Mouse (Mus musculus): ENCODE data around the gene Elp5. TPM values are rescaled to one million over a fixed set of nuclear protein-coding genes. Genes with fewer than 3 reads are reported as not detected.

The Elp5 gene
- polyA plus RNA-seq, 1 experiment from 2014 or later, result 144 TPM

DNA sequence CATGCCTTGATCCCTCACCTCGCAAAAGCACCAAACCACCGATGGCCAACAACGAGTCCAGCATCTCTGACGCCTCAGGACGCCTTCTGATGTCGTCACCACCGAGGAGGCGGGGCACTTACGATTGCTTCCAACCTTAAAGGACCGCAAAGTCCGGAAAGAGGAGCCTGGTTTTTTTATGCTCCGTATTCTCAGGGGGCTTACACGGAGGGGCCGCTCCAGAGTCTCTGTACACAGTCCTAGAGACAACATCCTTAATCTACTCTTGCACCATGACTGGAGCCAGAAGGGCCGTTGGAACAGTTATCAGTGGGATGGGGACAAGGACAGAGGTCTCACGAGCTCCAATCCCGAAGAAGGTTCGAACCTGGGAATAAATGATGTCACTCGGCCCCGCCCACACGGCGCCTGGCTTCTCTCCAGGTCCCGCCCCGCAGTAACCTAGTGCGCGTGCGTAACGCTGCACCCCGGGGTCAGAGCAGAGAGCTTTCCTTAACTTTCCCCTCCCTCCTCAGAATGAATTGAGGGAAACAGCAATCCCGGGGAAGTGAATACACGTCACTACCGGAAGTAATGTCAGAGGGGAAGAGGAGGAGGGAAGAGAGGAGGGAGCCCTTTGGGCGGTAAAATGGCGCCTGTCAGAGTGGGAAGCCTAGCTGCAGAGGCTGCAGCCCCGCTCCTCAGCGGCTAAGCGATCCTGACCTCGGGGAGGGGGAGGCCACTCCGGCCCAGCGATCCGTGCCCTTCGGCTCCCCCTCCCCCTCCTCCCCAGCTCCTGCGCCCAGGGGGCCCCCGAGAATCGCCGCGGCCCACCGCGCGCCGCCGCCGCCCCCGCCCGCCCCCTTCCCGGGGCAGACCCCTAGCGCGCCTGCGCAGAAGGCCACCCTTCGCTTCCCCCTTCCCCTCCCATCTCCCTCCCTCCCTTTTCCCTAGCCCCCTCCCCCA, 1.8 kb downstream of the Elp5 start:
- H3K9ac ChIP-seq (ENCODE audit: low read length), result peak overlapping the region; percentile 91
- peak; percentile 99 for DNase-seq (ENCODE audit: low spot score)
- peaks cover 3% of the 10 kb centered on the region for H3K36me3 ChIP-seq (ENCODE audit: control insufficient read depth, insufficient read depth, low read length)
- peaks cover 16% of the 10 kb centered on the region for H3K4me1 ChIP-seq (replicated peaks; ENCODE audit: control insufficient read depth, insufficient read depth, low read length)
- H3K9me3 ChIP-seq (ENCODE audit: control insufficient read depth, low read length), result no peaks in the 10 kb centered on the region
- WGBS, result under 1% methylated on average over 50 of the region's 60 CpGs
- H3K4me3 ChIP-seq (ENCODE audit: low read depth, low read length), result peak overlapping the region; percentile 89
- peak; percentile 93 for ATAC-seq (replicated peaks; ENCODE audit: low FRiP score)
- peak overlapping the region; percentile 99 for H3K27ac ChIP-seq (ENCODE audit: low read depth, low read length)
- no peaks in the 10 kb centered on the region for H3K27me3 ChIP-seq (ENCODE audit: control insufficient read depth, insufficient read depth, low read length)
- H3K4me2 ChIP-seq (ENCODE audit: low read depth, low read length, severe bottlenecking), result peak overlapping the region; percentile 93

DNA sequence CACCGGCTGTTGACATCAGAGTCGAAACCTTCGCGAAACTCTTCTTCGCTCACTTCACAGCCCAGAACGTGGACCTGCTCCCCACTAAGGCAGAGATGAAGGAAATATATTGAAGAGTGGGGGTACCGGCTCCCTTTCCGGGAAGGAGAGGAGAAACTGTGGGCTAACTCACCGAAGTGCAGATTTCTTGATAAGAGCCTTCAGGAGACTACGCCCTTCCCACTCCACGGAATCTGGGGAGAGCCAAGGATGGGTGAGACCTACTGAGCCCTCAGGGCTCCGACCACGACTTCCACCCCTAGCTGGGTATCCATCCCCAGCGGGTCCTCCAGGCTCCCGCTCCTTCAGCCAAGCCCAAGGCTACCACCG, 2.5 kb downstream of the Elp5 start:
- no peak for DNase-seq (ENCODE audit: low spot score)
- H3K27ac ChIP-seq (ENCODE audit: low read depth, low read length), result peak overlapping the region; percentile 99
- H3K4me2 ChIP-seq (ENCODE audit: low read depth, low read length, severe bottlenecking), result peak overlapping the region; percentile 93
- ATAC-seq (replicated peaks; ENCODE audit: low FRiP score), result no peak
- H3K9ac ChIP-seq (ENCODE audit: low read length), result peak overlapping the region; percentile 91
- peak overlapping the region; percentile 89 for H3K4me3 ChIP-seq (ENCODE audit: low read depth, low read length)
- no peaks in the 10 kb centered on the region for H3K9me3 ChIP-seq (ENCODE audit: control insufficient read depth, low read length)
- H3K36me3 ChIP-seq (ENCODE audit: control insufficient read depth, insufficient read depth, low read length), result peaks cover 5% of the 10 kb centered on the region
- H3K4me1 ChIP-seq (replicated peaks; ENCODE audit: control insufficient read depth, insufficient read depth, low read length), result peaks cover 16% of the 10 kb centered on the region
- H3K27me3 ChIP-seq (ENCODE audit: control insufficient read depth, insufficient read depth, low read length), result no peaks in the 10 kb centered on the region
- 5% methylated on average over 16 of the region's 16 CpGs for WGBS

DNA sequence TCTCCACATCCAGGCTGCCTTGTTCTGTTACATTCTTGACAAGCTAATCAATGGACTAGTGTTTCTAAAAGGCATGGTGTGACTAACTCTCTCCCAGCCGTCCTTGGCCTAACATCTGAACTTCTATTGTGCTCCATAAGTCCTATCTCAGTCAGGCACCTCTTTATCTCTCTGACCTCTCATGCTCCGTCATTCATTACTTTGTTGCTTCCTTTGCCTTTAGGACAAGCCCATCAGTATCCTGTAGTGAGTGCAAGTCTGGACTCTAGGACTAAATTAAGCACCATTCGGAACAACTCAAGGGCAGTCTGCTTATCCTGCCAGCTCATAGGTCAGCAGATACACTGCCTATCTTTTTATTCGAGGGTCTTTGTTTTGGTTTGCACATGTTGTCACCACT, 6.0 kb downstream of the Elp5 start:
- H3K9me3 ChIP-seq (ENCODE audit: control insufficient read depth, low read length), result no peaks in the 10 kb centered on the region
- peaks cover 7% of the 10 kb centered on the region for H3K36me3 ChIP-seq (ENCODE audit: control insufficient read depth, insufficient read depth, low read length)
- WGBS, result 89% methylated on average over 4 of the region's 4 CpGs
- no peaks in the 10 kb centered on the region for H3K27me3 ChIP-seq (ENCODE audit: control insufficient read depth, insufficient read depth, low read length)
- no peak for DNase-seq (ENCODE audit: low spot score)
- ATAC-seq (replicated peaks; ENCODE audit: low FRiP score), result no peak
- no peak overlapping the region for H3K4me3 ChIP-seq (ENCODE audit: low read depth, low read length)
- H3K9ac ChIP-seq (ENCODE audit: low read length), result no peak overlapping the region
- no peak overlapping the region for H3K27ac ChIP-seq (ENCODE audit: low read depth, low read length)
- H3K4me2 ChIP-seq (ENCODE audit: low read depth, low read length, severe bottlenecking), result no peak overlapping the region
- peaks cover 3% of the 10 kb centered on the region; the same call in 1 of the 2 replicates for H3K4me1 ChIP-seq (replicated peaks; ENCODE audit: control insufficient read depth, insufficient read depth, low read length)

GRCm38 (mm10) chr11:69974907-69975306, 7.4 kb downstream of the Elp5 start:
- H3K4me2 ChIP-seq (ENCODE audit: low read depth, low read length, severe bottlenecking), result no peak overlapping the region
- H3K9me3 ChIP-seq (ENCODE audit: control insufficient read depth, low read length), result no peaks in the 10 kb centered on the region
- peaks cover 3% of the 10 kb centered on the region; the same call in 1 of the 2 replicates for H3K4me1 ChIP-seq (replicated peaks; ENCODE audit: control insufficient read depth, insufficient read depth, low read length)
- no peak overlapping the region for H3K4me3 ChIP-seq (ENCODE audit: low read depth, low read length)
- DNase-seq (ENCODE audit: low spot score), result no peak
- ATAC-seq (replicated peaks; ENCODE audit: low FRiP score), result no peak
- H3K27me3 ChIP-seq (ENCODE audit: control insufficient read depth, insufficient read depth, low read length), result no peaks in the 10 kb centered on the region
- WGBS, result 94% methylated on average over 2 of the region's 2 CpGs
- no peak overlapping the region for H3K27ac ChIP-seq (ENCODE audit: low read depth, low read length)
- peaks cover 7% of the 10 kb centered on the region for H3K36me3 ChIP-seq (ENCODE audit: control insufficient read depth, insufficient read depth, low read length)
- no peak overlapping the region for H3K9ac ChIP-seq (ENCODE audit: low read length)

DNA sequence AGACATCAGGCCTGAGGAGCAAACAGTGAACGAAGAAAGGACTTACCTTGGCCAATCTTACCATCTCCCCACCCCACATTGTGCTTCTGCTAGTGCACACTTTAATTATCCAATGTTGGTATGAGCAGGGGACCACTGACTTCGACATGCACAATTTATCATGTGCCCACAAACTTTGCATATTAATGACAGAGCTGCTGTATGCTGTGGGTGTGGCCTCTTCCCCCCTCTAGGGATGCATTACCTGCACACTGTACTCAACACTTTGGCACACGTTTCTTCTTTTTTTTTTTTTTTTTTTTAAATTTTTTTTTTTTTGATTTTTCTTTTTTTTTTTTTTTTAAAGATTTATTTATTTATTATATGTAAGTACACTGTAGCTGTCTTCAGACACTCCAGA, 11.5 kb downstream of the Elp5 start:
- 89% methylated on average over 3 of the region's 3 CpGs for WGBS
- peaks cover 4% of the 10 kb centered on the region; the same call in 1 of the 2 replicates for H3K36me3 ChIP-seq (ENCODE audit: control insufficient read depth, insufficient read depth, low read length)
- ATAC-seq (replicated peaks; ENCODE audit: low FRiP score), result no peak
- H3K4me1 ChIP-seq (replicated peaks; ENCODE audit: control insufficient read depth, insufficient read depth, low read length), result peaks cover 7% of the 10 kb centered on the region
- H3K9me3 ChIP-seq (ENCODE audit: control insufficient read depth, low read length), result no peaks in the 10 kb centered on the region
- H3K4me3 ChIP-seq (ENCODE audit: low read depth, low read length), result no peak overlapping the region
- H3K4me2 ChIP-seq (ENCODE audit: low read depth, low read length, severe bottlenecking), result no peak overlapping the region
- H3K9ac ChIP-seq (ENCODE audit: low read length), result no peak overlapping the region
- H3K27me3 ChIP-seq (ENCODE audit: control insufficient read depth, insufficient read depth, low read length), result peaks cover 22% of the 10 kb centered on the region
- DNase-seq (ENCODE audit: low spot score), result no peak
- no peak overlapping the region for H3K27ac ChIP-seq (ENCODE audit: low read depth, low read length)

GRCm38 (mm10) chr11:69970222-69970621, 12.1 kb downstream of the Elp5 start:
- no peak overlapping the region for H3K9ac ChIP-seq (ENCODE audit: low read length)
- no peak overlapping the region for H3K4me3 ChIP-seq (ENCODE audit: low read depth, low read length)
- H3K36me3 ChIP-seq (ENCODE audit: control insufficient read depth, insufficient read depth, low read length), result peaks cover 4% of the 10 kb centered on the region; the same call in 1 of the 2 replicates
- DNase-seq (ENCODE audit: low spot score) (no peak), ATAC-seq (replicated peaks; ENCODE audit: low FRiP score) (no peak)
- no peak overlapping the region for H3K27ac ChIP-seq (ENCODE audit: low read depth, low read length)
- peaks cover 27% of the 10 kb centered on the region for H3K27me3 ChIP-seq (ENCODE audit: control insufficient read depth, insufficient read depth, low read length)
- WGBS, result 92% methylated on average over 6 of the region's 6 CpGs
- H3K4me1 ChIP-seq (replicated peaks; ENCODE audit: control insufficient read depth, insufficient read depth, low read length), result peaks cover 9% of the 10 kb centered on the region
- H3K9me3 ChIP-seq (ENCODE audit: control insufficient read depth, low read length), result no peaks in the 10 kb centered on the region
- no peak overlapping the region for H3K4me2 ChIP-seq (ENCODE audit: low read depth, low read length, severe bottlenecking)

GRCm38 (mm10) chr11:69968793-69969192, 13.5 kb downstream of the Elp5 start:
- Histone ChIP-seq H3K4me1 (replicated peaks; ENCODE audit: control insufficient read depth, insufficient read depth, low read length) (peaks cover 9% of the 10 kb centered on the region), H3K27me3 (ENCODE audit: control insufficient read depth, insufficient read depth, low read length) (peaks cover 40% of the 10 kb centered on the region)

DNA sequence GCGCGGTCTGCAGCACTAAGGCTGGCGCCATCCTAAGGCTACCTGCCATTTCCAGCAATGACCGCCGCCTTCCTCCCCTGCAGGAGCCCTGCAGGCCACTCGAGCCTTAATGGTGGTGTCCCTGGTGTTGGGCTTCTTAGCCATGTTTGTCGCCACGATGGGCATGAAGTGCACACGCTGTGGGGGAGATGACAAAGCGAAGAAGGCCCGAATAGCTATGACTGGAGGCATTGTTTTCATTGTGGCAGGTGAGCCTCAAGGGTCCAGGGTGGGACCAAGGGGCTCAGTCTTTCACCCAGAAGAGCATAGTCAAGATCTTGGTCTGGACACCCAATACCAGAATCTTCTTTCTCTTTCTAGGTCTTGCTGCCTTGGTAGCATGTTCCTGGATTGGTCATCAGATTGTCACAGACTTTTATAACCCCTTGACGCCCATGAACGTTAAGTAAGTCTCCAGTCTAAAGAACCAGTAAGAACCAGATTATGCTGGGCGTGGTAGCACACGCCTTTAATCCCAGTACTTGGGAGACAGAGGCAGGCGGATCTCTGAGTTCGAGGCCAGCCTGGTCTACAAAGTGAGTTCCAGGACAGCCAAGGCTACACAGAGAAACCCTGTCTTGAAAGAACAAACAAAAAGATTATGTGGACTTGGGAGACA, 15.3 kb downstream of the Elp5 start:
- Histone ChIP-seq H3K4me1 (replicated peaks; ENCODE audit: control insufficient read depth, insufficient read depth, low read length) (peaks cover 9% of the 10 kb centered on the region), H3K4me2 (ENCODE audit: low read depth, low read length, severe bottlenecking) (peak overlapping the region; percentile 48), H3K9ac (ENCODE audit: low read length) (peak overlapping the region; percentile 41), H3K4me3 (ENCODE audit: low read depth, low read length) (peak overlapping the region; percentile 19), H3K9me3 (ENCODE audit: control insufficient read depth, low read length) (no peaks in the 10 kb centered on the region), H3K27ac (ENCODE audit: low read depth, low read length) (no peak overlapping the region), H3K27me3 (ENCODE audit: control insufficient read depth, insufficient read depth, low read length) (peaks cover 48% of the 10 kb centered on the region), H3K36me3 (ENCODE audit: control insufficient read depth, insufficient read depth, low read length) (no peaks in the 10 kb centered on the region; the same call in 1 of the 2 replicates)
- 40% methylated on average over 17 of the region's 17 CpGs for WGBS
- DNase-seq (ENCODE audit: low spot score) (no peak), ATAC-seq (replicated peaks; ENCODE audit: low FRiP score) (no peak)

More at GRCm38 (mm10) chr11:69968793-69969192, 13.5 kb downstream of the Elp5 start:
- no peak overlapping the region for H3K4me2 ChIP-seq (ENCODE audit: low read depth, low read length, severe bottlenecking)
- no peak for ATAC-seq (replicated peaks; ENCODE audit: low FRiP score)
- no peak overlapping the region for H3K9ac ChIP-seq (ENCODE audit: low read length)
- H3K4me3 ChIP-seq (ENCODE audit: low read depth, low read length), result no peak overlapping the region
- H3K36me3 ChIP-seq (ENCODE audit: control insufficient read depth, insufficient read depth, low read length), result no peaks in the 10 kb centered on the region; the same call in 1 of the 2 replicates
- 88% methylated on average over 4 of the region's 4 CpGs for whole genome bisulfite sequencing
- no peak for DNase-seq (ENCODE audit: low spot score)
- H3K9me3 ChIP-seq (ENCODE audit: control insufficient read depth, low read length), result no peaks in the 10 kb centered on the region
- H3K27ac ChIP-seq (ENCODE audit: low read depth, low read length), result no peak overlapping the region
